Mouse (Mus musculus) lung, postnatal 25 days (tissue): Measurements from ENCODE around the gene Adgrl3.

Experiments used
- DNase-seq: peaks from one replicate; pipeline ENCODE4 v3.0.0; 2022; ENCODE audit warnings: low spot score

The Adgrl3 gene

DNA sequence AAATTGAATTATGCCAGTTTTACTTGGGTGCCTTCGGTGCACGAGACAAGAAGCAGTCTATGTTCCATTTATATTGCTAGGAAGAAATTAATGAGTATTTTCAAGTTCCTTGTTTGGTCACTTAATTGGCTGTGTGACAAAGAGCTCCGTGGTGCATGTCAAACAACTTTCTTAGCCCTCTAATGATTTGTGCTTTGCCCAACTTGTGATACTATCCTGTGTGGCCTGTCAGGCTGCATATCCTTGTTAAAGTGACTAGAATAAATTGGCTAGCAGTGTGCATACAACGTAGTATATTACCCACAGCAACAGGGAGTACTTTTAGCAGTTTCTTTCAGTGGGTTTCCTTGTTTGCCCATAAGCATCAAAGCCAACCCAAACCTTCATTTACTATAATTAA lies 651.1 kb downstream of the Adgrl3 start:
- no peak for DNase-seq

DNA sequence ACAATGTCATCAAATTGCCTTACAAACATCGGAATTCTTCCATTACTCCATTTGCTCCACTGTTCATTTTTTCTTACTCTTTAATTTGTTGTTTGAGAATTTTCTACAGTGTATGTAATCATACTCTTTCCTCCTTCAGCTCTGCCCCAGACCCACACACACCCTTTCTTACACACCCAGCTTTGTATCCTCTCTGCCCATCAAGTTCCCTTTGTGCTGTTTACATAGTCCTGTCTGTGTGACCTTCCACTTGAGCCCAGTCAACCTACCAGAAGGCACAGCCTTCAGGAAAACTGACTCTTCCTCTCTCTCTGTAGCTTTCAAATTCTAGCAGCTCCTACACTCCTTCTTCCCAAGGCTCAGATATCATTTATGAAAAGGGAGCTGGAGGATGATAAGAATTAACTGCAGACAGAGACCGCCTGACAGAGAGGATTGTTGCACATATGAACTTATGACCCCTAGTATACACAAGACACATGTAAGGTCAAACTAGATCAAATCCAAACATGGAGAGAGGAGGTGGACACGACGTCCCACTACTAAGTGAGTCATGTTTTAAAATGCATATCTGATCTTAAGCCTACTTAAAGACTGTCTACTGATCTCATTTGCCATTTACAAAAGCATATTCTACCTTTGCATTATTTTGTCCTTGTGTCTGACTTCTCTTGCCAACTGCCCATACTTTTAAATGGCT lies 654.5 kb downstream of the Adgrl3 start:
- no peak for DNase-seq

DNA sequence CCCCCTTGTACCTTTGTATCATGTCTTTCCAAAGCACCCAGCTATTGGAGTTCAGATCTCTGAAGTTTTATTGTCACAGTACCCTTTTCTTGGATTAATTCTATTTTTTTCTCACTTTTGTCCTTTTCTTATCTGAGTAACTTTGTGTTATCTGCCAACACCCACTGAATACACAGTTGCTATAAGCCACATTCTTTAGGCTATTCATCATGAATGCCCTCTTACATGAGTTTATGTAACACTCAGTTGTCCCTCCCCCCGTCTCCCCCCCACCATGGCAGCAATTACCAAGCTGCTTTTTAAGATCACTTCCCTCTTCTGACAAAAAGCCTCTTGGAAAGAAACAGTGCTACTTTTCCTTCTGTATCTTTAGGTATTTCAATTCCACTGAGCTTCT lies 655.0 kb downstream of the Adgrl3 start:
- no peak for DNase-seq

DNA sequence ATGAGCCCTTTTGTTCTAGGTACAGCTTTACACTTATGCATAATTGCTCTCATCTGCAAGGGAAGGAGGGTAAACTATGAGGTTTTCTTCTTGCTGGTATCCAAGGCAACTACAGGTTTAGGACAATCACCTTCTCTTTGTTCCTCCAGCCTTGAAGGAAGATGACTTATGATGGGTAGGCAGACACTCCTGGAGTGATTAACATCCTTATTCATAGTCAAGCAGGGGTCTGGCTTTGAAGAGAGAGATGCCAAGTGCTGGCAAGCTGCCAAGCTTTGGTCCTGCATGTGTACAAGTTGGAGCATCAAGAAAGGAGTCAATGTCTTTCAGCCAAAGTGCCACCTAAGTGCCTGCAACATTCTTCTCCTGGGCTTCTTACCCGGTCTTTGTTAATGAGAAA lies 657.0 kb downstream of the Adgrl3 start:
- no peak for DNase-seq

DNA sequence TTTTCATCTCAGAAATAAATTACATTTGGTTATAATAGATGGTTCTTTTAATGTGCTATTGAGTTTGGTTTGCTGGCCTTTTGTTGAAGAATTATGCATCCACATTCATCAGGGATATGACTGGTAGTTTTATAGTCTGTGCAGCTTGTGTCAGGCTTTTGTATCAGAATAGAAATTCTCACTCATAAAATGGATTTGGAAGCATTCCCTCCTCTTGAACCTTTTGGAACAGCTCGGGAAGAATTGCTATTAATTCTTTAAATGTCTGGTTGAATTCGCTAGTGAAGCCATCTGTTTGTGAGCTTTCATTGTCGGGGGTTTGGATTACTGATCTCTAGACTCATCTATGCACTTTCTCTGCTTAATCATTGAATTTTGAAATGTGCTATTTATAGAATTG lies 666.3 kb downstream of the Adgrl3 start:
- DNase-seq: no peak

DNA sequence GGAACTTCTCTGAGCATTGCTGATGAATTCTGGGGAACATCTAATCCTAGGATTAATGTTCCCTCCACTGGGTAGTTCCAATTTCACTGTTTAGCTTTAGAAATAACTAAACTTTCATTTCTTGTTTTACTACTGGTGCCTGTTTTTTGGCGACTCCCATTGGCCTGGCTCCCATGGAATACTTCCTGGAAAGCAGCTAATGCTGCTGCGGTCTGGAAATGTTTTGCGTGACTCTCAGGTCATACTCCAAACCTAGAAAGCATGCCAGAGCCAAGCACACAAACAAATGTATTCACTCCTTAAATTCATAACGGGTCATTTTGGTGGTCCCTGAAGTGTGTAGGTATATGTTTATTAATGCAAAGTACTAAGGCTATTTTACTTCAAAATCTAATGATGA lies 666.9 kb downstream of the Adgrl3 start:
- DNase-seq: no peak

DNA sequence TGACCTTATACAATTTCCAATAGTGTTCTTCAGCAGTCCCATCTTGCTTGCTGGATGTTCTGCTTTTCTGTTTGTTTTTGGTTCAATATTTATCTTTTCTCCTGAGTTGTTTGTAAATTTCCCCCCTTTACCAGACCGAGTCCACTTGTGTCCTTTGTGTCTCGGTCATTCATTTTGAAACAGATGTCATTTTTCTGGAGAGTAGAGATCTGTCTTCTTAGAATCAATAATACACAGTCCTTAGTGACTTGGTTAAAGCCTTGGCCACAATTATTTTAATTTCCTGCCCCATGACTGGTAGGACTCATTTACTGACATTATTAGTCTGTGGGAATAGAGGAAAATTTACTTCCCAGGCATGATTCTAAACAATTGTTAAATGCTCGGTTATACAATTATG lies 709.7 kb downstream of the Adgrl3 start:
- DNase-seq: no peak

DNA sequence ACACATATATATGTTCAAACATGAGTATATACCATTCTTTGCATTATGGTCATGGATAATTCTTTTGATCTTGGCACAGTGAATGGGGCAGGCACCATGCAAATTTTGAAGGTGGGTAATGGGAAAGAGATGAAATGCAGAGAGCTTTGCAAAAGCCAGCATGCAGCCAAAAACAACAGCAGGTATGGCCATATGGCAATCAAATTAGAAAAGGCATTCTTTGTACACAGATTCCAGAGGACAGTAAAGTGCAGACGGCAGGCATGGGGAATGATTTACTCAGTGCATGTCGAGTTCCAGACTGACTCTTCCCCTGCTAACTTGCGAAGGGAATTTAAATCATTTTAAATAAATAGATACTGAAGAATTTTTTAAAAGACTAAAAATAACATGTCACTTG lies 716.1 kb downstream of the Adgrl3 start:
- DNase-seq: no peak

DNA sequence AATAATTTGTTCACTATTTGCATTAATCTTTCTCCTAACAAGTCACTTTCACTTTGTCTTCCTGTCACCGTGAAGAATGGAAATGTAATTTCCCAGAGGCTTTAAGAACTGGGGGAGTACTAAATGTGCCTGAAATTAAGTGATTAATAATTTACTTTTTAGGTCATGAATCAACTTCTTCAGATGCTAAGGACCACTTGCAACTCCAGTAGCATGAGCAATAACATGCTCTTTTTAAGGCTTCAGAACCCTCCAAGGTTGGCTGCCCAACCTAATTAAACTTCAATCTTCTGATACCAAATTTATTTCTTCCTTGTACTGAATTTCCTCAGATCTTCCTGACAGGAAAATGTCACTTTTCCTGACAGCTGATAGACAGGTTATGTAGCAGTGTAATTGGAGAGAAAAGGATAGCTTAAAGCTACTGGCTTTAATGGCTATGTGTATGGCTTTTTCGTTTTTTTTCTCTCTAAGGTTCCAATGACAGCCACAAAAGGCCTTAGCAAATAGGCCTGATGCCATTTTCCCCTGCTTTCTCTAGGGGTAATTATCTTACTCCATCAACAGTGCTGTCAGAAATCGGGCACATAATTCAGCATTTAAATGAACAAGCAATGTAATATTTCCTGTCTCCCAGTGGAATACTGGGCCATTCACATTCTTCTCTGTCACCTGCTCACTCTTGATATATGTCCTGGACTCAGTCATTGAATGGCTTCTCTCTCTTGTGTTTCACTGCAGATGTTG lies 718.5 kb downstream of the Adgrl3 start:
- no peak for DNase-seq

DNA sequence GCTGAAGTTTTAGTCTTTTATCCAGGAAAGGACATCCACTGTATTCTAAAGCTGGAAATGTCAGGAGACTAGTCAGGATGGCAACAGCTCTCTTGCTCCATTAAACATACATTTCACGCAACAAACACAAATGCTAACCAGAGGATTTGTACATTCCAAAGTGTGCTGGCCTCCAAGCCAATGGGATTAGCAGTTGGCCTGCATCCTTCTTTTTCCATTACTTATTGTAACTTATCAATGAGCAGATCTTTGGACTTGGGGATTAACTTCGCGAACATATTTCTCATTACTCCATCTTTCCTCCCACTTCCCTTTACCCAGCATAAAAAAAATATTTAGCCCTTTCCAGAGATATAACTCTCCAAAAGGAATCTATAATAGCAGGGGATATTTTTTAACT lies 732.5 kb downstream of the Adgrl3 start:
- no peak for DNase-seq

DNA sequence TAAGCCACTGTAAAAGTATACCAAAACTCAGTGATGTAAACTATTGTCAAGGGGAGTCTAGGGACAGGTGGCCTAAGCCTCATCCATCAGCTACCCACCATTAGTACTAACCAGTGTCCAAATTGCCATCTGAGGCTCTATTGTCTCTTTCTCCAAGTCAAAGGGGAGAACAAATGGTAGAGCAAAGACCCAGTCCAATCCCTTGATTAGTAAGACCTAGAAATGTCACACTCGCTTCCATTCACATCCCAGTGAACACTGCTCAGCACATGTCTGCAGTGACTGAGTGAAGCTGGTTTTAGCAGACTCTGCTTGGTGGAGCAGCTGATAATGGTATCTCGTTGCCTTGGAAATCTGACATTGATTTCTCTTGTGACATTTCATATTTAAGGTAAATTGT lies 735.8 kb downstream of the Adgrl3 start:
- no peak for DNase-seq

DNA sequence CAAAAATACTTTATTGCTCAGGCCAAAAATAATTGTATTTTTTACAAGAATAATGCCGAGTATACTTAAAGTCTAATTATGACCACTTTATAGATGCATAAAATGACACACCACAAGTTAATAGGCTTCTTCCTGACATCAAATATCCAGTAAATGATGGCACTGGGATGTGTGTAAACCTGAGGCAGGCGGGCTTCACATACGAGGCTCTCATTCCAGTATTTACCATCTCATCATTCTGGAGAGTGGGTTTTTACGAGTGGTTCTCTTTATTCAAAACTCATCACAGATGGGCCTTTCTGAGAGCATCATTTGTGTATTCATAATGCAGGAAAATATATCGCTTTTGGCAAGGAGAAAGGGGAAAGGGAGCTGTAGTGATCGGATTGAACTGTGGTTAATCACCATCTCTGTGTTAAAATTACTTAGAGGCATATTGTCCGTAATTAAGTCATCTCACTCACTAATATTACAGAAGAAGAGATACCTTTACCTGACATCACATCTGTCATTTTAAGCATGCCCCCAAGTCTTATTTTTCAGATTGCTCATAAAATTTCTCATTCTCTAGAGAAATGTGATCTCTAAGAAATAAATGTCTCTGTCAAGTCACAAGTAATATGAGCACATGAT lies 737.3 kb downstream of the Adgrl3 start:
- DNase-seq: no peak

DNA sequence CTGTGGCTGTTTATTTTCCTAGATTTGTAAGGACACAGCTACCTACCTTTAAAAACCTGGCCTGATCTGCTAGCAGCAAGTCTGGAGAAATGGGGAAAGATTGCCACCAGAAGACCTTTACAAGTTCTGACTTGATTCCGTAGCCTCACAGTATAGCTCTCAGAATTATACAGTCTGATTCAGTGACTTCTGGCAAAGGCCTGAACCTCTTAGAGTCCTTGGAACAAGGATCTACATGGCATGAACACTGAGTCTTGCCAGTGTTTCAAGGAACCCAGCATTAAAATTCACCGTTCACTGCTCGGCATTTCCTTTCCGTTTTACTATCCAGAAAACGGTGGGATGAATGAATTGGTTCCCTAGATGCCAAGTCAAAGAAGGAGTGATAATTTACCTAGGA lies 756.3 kb downstream of the Adgrl3 start:
- no peak for DNase-seq

DNA sequence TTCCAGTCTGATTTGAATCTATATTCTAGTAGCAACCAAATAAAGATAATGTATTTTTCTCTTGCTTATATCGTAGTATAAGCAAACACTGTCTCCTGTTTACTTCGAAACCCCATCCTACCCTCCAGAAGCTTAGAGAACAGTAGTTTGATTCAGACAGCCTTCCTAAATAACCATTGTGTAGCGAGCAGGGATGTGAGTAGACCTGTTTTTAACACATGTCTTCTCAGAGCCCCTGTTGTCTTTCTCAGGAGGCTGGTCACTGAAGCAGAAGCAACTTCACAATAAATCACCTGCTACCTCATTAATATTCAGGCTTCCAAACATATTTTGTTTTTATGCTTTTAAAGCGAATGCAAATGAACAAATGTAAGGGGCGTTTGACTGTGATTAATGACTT lies 756.8 kb downstream of the Adgrl3 start:
- DNase-seq: no peak

DNA sequence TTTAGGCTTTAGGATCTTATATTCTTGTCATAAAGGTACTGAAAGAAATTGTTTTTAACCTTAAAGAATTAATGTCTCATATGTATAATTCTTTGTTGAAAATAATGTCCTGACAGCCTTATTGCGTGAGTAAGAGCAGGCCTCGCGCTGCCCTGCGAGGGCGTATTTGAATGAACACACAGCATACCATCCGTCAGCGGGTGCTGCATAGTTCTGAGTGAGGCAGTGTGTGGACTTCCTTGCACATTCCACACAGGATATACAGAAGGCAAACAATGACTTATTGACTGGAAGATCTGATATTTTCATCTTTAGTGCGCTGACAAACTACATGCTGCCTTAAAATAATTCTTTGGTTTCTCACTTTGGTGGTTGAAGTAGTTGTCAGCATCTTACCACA lies 764.8 kb downstream of the Adgrl3 start:
- no peak for DNase-seq

DNA sequence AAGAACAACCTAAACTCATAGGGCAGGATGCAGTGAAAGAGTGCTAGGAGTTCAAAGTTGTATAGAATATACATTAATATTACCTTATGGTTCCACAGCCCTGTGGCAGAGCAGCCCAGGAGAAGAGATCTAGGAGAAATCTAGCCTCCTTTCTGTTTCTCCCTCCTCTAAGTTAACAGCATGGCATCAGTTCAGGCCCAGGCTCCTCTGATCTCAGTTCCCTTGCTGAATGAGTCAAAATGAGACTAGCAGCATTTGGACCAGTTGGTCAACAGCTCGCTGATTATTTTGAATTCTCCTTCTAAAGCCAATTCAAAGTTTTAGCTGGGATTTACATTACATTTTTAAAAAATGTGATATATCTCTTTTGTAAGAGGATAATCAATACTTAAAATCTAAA lies 770.8 kb downstream of the Adgrl3 start:
- no peak for DNase-seq

DNA sequence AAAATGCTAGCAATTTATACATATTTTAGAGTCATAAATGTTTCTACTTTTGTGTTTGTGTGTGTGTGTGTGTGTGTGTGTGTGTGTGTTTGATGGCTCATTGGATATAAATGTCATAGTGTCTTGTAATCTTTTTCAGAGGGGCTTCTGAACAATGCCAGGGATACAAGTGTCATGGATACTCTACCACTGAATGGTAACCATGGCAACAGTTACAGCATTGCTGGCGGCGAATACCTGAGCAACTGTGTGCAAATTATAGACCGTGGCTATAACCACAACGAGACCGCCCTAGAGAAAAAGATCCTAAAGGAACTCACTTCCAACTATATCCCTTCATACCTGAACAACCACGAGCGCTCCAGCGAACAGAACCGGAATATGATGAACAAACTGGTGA lies 774.2 kb downstream of the Adgrl3 start:
- no peak for DNase-seq

DNA sequence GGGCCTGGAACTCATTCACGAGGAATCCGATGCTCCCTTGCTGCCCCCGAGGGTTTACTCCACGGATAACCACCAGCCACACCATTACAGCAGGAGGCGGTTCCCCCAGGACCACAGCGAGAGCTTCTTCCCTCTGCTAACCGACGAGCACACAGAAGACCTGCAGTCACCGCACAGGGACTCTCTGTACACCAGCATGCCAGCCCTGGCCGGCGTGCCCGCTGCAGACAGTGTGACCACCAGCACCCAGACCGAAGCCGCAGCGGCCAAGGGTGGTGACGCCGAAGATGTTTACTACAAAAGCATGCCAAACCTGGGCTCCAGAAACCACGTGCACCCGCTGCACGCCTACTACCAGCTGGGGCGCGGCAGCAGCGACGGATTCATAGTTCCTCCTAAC lies 774.7 kb downstream of the Adgrl3 start:
- DNase-seq: no peak

DNA sequence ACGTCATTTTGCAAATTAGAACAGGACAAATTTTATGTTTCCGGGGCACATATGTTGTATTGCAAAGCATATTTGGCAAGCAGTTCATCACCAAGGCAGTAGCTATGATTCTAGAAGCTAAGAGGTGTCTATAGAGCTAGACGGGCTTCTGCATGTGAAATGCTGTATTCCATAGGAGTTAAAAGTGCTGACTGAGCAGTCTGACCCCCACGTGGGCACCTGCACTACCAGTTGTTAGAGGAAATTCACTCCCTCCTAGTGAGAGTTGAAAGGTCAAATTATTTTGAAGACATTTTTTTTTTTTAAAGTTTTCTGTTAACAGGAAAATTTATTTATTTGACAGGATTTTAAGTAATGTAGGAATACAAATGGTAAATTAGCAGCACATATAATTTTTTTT lies 776.2 kb downstream of the Adgrl3 start:
- no peak for DNase-seq

DNA sequence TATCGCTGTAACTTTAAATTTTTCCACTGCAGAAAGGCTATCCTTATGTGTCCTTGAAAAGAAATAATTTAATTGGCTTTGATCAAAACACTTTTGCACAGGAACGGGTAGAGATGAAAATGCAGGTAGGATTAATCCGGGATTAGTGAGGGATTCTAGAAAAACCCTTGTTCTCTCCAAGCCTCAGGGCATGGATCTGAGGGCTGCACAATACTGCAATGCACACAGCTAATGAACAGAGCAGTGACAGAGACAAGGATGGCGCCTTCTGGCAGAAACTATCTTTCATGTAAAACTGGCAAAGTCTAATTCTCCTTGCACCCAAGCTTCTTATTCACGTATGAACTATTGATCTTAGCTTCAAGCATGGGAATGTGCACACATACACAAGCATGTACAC lies 791.0 kb downstream of the Adgrl3 start:
- no peak for DNase-seq

DNA sequence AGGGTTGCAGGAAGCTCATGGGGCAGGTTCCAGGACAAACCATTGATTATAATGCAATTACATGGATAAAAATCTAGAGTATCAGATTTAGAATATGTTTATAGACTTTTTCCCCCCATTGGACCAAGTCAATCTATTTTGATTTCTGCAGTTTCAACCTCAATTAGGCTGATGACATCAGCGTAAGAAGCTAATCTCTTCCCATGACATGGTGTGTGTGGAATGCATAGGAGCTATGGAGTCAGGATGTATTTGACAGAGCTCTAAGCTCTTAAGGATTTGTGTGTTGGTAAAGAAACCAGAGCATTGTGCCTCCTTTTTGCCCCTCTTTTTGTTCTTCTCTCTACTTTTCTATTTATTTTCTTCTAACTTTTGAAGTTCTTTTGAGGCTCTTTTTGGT lies 812.1 kb downstream of the Adgrl3 start:
- DNase-seq: no peak

DNA sequence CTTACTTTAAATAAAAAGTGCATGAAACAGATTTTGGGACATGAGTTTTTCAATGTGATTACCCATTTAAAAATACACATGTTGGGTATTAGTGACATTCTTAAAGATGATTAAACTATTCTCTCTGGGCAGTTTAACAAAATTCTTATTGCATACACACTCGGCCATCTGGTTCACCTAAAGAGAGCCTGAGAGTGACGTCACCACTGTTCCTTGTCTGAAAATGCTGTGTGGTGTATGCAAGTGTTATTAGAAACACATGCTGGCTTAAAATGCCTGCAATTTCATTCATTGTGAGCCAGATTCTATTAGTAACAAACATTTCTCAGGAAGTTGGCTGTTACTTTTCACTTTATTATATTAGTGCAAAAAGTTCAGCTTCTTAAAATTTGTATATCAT lies 812.7 kb downstream of the Adgrl3 start:
- DNase-seq: no peak

DNA sequence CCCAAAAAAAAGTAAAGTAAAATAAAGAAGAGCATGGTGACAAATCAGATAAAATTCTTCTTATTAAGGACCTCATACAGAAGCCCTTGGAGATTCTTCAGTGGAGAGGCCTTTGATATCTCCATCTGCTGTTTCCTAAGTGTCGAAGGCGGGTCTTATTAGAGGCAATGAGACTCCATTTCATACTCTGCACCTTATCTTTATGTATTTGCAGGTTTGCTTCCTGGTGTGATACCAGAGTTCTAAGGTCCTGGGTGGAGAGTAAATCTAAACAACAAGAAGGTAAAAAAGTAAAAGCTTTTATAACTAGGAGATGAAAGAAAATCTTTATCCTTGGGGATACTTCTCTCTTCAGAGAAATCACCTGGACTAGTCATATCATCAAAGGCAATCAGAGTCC lies 817.9 kb downstream of the Adgrl3 start:
- DNase-seq: no peak

DNA sequence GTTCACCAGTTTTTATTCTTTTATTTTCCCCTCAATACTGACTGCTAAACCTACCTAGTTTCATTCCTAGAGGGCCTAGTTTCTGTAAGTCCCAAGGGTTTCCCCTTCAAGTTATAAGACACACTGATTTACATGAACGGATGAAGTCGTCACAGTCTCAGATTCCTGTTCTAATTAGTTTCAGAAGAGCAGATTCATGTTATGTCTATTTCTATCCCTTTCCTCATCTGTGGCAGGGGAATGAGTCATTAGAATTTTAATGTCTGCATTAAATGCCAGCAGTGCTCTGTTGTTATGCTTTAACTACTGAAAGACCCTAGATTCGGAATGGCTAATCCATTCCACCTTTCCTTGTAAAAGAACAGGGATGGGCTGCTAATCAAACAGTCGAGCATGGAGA lies 823.9 kb downstream of the Adgrl3 start:
- DNase-seq: no peak
